Mouse (Mus musculus): ENCODE data around the gene Plekhg3.
A peak's percentile ranks its signal among the peaks of the same experiment; 100 is the strongest.

Gene Plekhg3

GRCm38 (mm10) chr12:76589531-76589930 is 58.8 kb downstream of the Plekhg3 start:
- DNase-seq: no peak

GRCm38 (mm10) chr12:76591037-76591436 is 60.3 kb downstream of the Plekhg3 start:
- DNase-seq: no peak

- peak; percentile 79 for DNase-seq
These were observed 61.5 kb downstream of the Plekhg3 start for GRCm38 (mm10) chr12:76592213-76592612.

GRCm38 (mm10) chr12:76593254-76593653 is 62.6 kb downstream of the Plekhg3 start:
- no peak for DNase-seq

GRCm38 (mm10) chr12:76593839-76594322 is 63.2 kb downstream of the Plekhg3 start:
- peak; percentile 89 for DNase-seq

GRCm38 (mm10) chr12:76594556-76594955 is 63.9 kb downstream of the Plekhg3 start:
- no peak for DNase-seq

- DNase-seq: no peak
These were observed 65.1 kb downstream of the Plekhg3 start for GRCm38 (mm10) chr12:76595830-76596229.

- DNase-seq: peak; percentile 72
These were observed 65.8 kb downstream of the Plekhg3 start for GRCm38 (mm10) chr12:76596292-76597023.

GRCm38 (mm10) chr12:76597577-76598100 is 66.9 kb downstream of the Plekhg3 start:
- no peak for DNase-seq

- DNase-seq: no peak
These were observed 67.7 kb downstream of the Plekhg3 start for GRCm38 (mm10) chr12:76598196-76598928.

- DNase-seq: no peak
These were observed 73.1 kb downstream of the Plekhg3 start for GRCm38 (mm10) chr12:76603779-76604178.

GRCm38 (mm10) chr12:76604546-76604945 is 73.9 kb downstream of the Plekhg3 start:
- DNase-seq: no peak

- DNase-seq: no peak
These were observed 75.1 kb downstream of the Plekhg3 start for GRCm38 (mm10) chr12:76605837-76606236.

GRCm38 (mm10) chr12:76608241-76608640 is 77.5 kb downstream of the Plekhg3 start:
- no peak for DNase-seq

- no peak for DNase-seq
These were observed 78.4 kb downstream of the Plekhg3 start for GRCm38 (mm10) chr12:76608997-76609565.

- no peak for DNase-seq
These were observed 81.9 kb downstream of the Plekhg3 start for GRCm38 (mm10) chr12:76612621-76613020.

- no peak for DNase-seq
These were observed 84.3 kb downstream of the Plekhg3 start for GRCm38 (mm10) chr12:76614868-76615579.

GRCm38 (mm10) chr12:76615580-76615937 is 84.9 kb downstream of the Plekhg3 start:
- no peak for DNase-seq

- no peak for DNase-seq
These were observed 87.5 kb downstream of the Plekhg3 start for GRCm38 (mm10) chr12:76618175-76618574.

GRCm38 (mm10) chr12:76619847-76620246 is 89.2 kb downstream of the Plekhg3 start:
- no peak for DNase-seq

GRCm38 (mm10) chr12:76623374-76623773 is 92.7 kb downstream of the Plekhg3 start:
- DNase-seq: no peak

All from liver (tissue).